Mouse (Mus musculus): ENCODE results near the gene Atp6ap1. TPM values are rescaled to one million over a fixed set of nuclear protein-coding genes. Genes with fewer than 3 reads are reported as not detected.

The Atp6ap1 gene
- polyA plus RNA-seq, 1 experiment = 141 TPM

GRCm38 (mm10) chrX:74298348-74298747 is 1.5 kb downstream of the Atp6ap1 start:
- WGBS = 77% methylated on average over 1 of the region's 1 CpGs
- no peak for DNase-seq (ENCODE audit: low read depth, low spot score)

DNA sequence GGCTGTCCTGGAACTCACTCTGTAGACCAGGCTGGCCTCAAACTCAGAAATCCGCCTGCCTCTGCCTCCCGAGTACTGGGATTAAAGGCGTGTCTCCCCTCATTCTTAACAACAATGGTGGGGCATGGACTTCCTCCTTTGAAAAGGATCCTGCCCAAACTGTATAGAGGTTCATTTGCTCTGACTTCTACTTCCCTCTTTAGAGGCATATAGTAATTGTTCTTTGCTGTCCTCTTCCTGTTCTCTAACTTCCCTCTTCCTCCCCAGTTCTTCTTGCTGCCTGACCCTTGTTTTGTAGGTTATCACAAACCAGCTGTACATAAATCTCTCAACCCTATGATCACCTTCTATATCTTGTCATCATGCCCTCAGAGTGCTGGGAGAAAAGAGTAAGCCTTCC is 2.8 kb downstream of the Atp6ap1 start:
- WGBS = 70% methylated on average over 3 of the region's 3 CpGs
- DNase-seq (ENCODE audit: low read depth, low spot score) = no peak

DNA sequence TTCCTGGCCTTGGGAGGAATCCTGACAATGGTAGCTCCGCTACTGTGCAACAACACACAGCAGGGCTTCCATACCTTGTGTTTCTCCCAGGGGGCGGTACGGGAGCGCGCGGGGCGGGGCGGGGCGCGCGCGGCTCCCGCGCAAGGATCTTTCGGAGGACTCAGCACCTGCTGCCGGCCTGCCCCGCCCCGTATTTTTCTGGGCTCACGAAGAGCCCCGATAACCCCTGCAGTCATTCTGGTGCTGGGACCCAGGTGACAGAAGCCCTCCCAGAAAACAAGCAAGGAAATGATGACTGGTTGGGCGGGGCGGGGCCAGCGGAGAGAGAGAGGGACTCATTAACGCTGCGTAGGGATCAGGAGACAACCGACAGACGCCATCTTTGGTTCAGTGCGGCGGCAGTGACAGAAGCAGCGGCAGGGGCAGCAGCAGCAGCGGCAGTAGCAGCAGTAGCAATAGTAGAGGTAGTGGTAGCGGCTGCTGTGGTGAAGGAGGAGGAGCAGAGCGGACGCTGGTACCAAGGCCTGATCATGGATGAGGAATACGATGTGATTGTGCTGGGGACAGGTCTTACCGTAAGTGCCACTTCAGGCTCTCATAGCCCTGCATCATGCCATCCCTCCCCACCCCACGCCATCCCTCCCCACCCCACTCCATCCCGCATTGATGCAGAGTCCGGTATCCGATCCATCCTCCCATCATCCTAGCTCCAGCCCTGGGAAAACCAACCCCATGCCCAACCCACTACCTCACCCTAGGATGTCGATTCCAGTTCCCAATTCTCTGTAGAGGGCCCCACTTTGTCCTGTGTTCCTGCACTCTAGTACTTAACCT is 8.2 kb downstream of the Atp6ap1 start, which contains the start of gene Gdi1:
Gene Gdi1, plus strand, starts transcription at position 132 of the 834 bp plus-strand sequence.
- WGBS = 15% methylated on average over 41 of the region's 41 CpGs

DNA sequence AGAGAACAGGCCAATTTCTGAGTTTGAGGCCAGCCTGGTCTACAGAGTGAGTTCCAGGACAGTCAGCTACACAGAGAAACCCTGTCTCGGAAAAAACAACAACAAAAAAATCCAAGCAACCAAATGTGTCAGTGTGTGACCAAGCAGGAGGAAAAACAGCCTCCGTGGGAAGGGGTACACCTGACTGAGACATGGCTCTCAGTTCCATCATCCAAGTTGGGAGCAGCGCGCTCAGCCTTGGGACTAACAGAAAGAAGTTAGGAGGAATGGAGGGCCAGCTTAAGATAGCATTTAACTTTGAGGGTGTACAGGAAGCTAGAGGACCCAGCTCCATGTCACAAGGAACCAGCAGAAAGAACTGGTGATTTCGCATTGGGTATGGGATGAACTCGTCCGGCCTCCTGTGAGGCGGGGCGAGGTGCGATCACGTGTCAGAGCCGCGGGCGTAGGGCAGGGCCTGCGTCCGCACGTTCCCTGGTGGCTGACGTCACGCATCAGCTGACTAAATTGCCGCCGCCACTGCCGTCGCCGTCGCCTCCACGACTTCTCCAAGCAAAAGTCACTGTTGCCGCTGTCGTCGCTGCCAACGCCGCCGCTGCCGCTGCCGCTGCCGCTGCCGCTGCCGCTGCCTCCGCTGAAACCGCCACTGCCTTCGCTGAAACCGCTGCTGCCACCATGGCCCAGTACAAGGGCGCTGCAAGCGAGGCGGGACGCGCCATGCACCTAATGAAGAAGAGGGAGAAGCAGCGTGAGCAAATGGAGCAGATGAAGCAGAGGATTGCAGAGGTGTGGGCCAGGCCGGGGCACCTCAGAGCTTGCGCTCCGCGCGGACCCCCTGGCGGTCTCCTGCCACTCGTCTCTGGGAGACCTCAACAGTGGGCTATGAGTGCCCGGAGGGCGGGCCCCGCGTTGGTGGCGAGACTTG is 15.9 kb downstream of the Atp6ap1 start, which contains the start of gene Fam50a:
Gene Fam50a, plus strand, starts transcription at position 494 of the 925 bp plus-strand sequence.
- DNase-seq (ENCODE audit: low read depth, low spot score) = no peak
- 16% methylated on average over 59 of the region's 59 CpGs for WGBS

More for the DNA sequence above, 8.2 kb downstream of the Atp6ap1 start, which contains the start of gene Gdi1:
- no peak for DNase-seq (ENCODE audit: low read depth, low spot score)

- peak; percentile 33 for DNase-seq (ENCODE audit: low read depth, low spot score)
- WGBS = 14% methylated on average over 28 of the region's 30 CpGs
These were observed 31.8 kb downstream of the Atp6ap1 start, which contains the start of gene Plxna3 for GRCm38 (mm10) chrX:74328725-74329161. Gene Plxna3, plus strand, starts transcription at chrX:74329066.

DNA sequence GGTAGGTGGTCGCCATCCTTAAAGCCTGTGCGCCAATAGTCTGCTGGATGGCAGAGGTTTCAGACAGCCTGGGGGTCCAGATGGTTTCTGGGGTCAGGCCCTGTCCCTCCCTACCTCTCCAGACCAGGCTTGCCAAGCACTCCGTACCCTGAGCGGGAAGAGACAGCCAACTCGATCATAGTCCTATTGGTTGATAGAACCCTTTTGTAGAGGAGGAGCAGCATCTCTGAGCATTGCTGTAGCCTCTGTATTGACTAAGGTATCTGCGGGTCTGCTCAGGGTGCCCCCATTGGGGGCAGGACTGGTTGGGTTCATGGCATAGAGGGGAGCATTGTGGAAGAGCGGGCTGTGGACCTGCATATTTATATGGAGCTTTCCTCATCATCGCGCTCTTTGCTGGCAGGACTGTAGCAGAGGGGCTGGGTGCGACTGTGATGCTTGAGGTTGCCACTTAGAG is 32.3 kb downstream of the Atp6ap1 start:
- WGBS = 35% methylated on average over 10 of the region's 10 CpGs
- DNase-seq (ENCODE audit: low read depth, low spot score) = no peak

- DNase-seq (ENCODE audit: low read depth, low spot score) = no peak
- WGBS = 40% methylated on average over 2 of the region's 2 CpGs
These were observed 33.5 kb downstream of the Atp6ap1 start for GRCm38 (mm10) chrX:74330166-74330930.

GRCm38 (mm10) chrX:74352645-74353466 is 56.0 kb downstream of the Atp6ap1 start:
- no peak for DNase-seq (ENCODE audit: low read depth, low spot score)
- 20% methylated on average over 13 of the region's 13 CpGs for WGBS

DNA sequence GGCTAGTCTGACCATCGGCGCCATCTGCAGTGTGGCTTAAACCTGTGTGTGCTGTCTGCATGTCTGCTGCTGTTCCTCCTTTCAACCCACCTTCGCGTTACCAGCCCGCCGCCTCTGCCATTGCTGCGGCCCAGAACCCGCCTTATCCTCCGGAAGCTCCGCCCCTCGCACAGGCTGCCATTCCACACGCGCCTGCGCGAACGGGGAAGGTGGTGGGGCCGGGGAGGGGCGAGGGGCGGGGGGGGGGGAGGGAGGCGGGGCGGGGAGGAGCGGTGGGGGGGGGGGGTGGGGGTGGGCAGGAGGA is 56.5 kb downstream of the Atp6ap1 start, which contains the start of gene Lage3:
Gene Lage3, minus strand, starts transcription at position 152 of the 304 bp plus-strand sequence.
- DNase-seq (ENCODE audit: low read depth, low spot score) = no peak
- 21% methylated on average over 14 of the region's 22 CpGs for WGBS

Other genes with a start within 250 kb of the Atp6ap1 start
- not detected in 2 replicates for gene Opn1mw, start 169.6 kb upstream of the Atp6ap1 start, polyA plus RNA-seq (2012; rRNA removed)
- 3.1 and 3.3 TPM in 2 replicates for gene Mecp2, start 161.7 kb upstream of the Atp6ap1 start, polyA plus RNA-seq (2012; rRNA removed)
- not detected in 2 replicates for gene Tex28, start 129.3 kb upstream of the Atp6ap1 start, polyA plus RNA-seq (2012; rRNA removed)
- 0.04 TPM in 1 of 2 replicates, not detected in the other for gene Tktl1, start 119.8 kb upstream of the Atp6ap1 start, polyA plus RNA-seq (2012; rRNA removed)
- gene Flna, start 47.3 kb upstream of the Atp6ap1 start, polyA plus RNA-seq (2012; rRNA removed) = 553 and 589 TPM in 2 replicates
- gene Emd, start 42.4 kb upstream of the Atp6ap1 start, polyA plus RNA-seq (2012; rRNA removed) = 44.3 and 48.8 TPM in 2 replicates
- 1,702 and 1,771 TPM in 2 replicates for gene Rpl10, start 26.3 kb upstream of the Atp6ap1 start, polyA plus RNA-seq (2012; rRNA removed)
- gene Taz, start 15.2 kb upstream of the Atp6ap1 start, polyA plus RNA-seq (2012; rRNA removed) = 63.1 and 89.6 TPM in 2 replicates
- 20.5 and 25.7 TPM in 2 replicates for gene Dnase1l1, start 14.8 kb upstream of the Atp6ap1 start, polyA plus RNA-seq (2012; rRNA removed)
- gene Gdi1, start 7.9 kb downstream of the Atp6ap1 start, polyA plus RNA-seq (2012; rRNA removed) = 138 and 150 TPM in 2 replicates
- gene Fam50a, start 15.9 kb downstream of the Atp6ap1 start, polyA plus RNA-seq (2012; rRNA removed) = 7.1 and 8.9 TPM in 2 replicates
- 3.0 and 5.0 TPM in 2 replicates for gene Plxna3, start 32.0 kb downstream of the Atp6ap1 start, polyA plus RNA-seq (2012; rRNA removed)
- 45.0 and 58.7 TPM in 2 replicates for gene Lage3, start 56.5 kb downstream of the Atp6ap1 start, polyA plus RNA-seq (2012; rRNA removed)
- gene Ubl4a, start 76.1 kb downstream of the Atp6ap1 start, polyA plus RNA-seq (2012; rRNA removed) = 45.9 and 52.2 TPM in 2 replicates
- gene Slc10a3, start 76.3 kb downstream of the Atp6ap1 start, polyA plus RNA-seq (2012; rRNA removed) = 13.6 and 15.2 TPM in 2 replicates
- 25.0 and 28.0 TPM in 2 replicates for gene Fam3a, start 96.2 kb downstream of the Atp6ap1 start, polyA plus RNA-seq (2012; rRNA removed)
- gene Ikbkg, start 96.2 kb downstream of the Atp6ap1 start, polyA plus RNA-seq (2012; rRNA removed) = 7.0 and 12.6 TPM in 2 replicates
- 40.5 and 60.0 TPM in 2 replicates for gene G6pdx, start 132.1 kb downstream of the Atp6ap1 start, polyA plus RNA-seq (2012; rRNA removed)
- not detected in 2 replicates for gene Gm6880, start 184.3 kb downstream of the Atp6ap1 start, polyA plus RNA-seq (2012; rRNA removed)

Data from large intestine, adult 2 months (tissue).